Mouse (Mus musculus) liver, embryonic 15.5 days (tissue): ENCODE results near the gene Ankrd42. TPM values are rescaled to one million over a fixed set of nuclear protein-coding genes. Genes with fewer than 3 reads are reported as not detected.
A peak's percentile ranks its signal among the peaks of the same experiment; 100 is the strongest.

Source experiments
- ATAC-seq: fragments of 200-750 bp; cut with Nextera tagmentation; 2 replicates; pipeline ENCODE4 v1.8.0; 2017; ENCODE audit warnings: moderate number of reproducible peaks, mild to moderate bottlenecking, moderate library complexity; ENCODE audit not compliant: insufficient read depth
- H3K27ac ChIP-seq: fragments of 300-500 bp; sonication (generic); replicated peaks from 2 replicates; pipeline ENCODE4 v1.5.1; 2015; ENCODE audit warnings: mild to moderate bottlenecking, inconsistent platforms
- H3K27me3 ChIP-seq: fragments of 300-500 bp; sonication (generic); 2 replicates; pipeline ENCODE4 v1.6.1; 2015; ENCODE audit warnings: mild to moderate bottlenecking, inconsistent platforms
- H3K36me3 ChIP-seq: fragments of 300-500 bp; sonication (generic); replicated peaks from 2 replicates; pipeline ENCODE4 v1.6.1; 2015; ENCODE audit warnings: moderate library complexity, mild to moderate bottlenecking, inconsistent platforms
- H3K4me1 ChIP-seq: fragments of 300-500 bp; sonication (generic); replicated peaks from 2 replicates; pipeline ENCODE4 v1.6.1; 2015; ENCODE audit warnings: inconsistent platforms
- H3K4me2 ChIP-seq: fragments of 300-500 bp; sonication (generic); 2 replicates; pipeline ENCODE4 v1.6.1; 2015; ENCODE audit warnings: moderate library complexity, mild to moderate bottlenecking, inconsistent platforms
- H3K4me3 ChIP-seq: fragments of 300-500 bp; sonication (generic); replicated peaks from 2 replicates; pipeline ENCODE4 v1.5.1; 2015; ENCODE audit warnings: mild to moderate bottlenecking, inconsistent platforms
- H3K9ac ChIP-seq: fragments of 300-500 bp; sonication (generic); 2 replicates; pipeline ENCODE4 v1.6.1; 2015; ENCODE audit warnings: moderate library complexity, mild to moderate bottlenecking, inconsistent platforms
- H3K9me3 ChIP-seq: fragments of 300-500 bp; sonication (generic); replicated peaks from 2 replicates; pipeline ENCODE4 v1.6.1; 2016; ENCODE audit warnings: inconsistent platforms
- WGBS: fragments of 180-500 bp; shearing (Covaris S2); methylation state at CpG from one replicate; pipeline ENCODE4 v1.1.7; 2015; ENCODE audit warnings: mixed read lengths; ENCODE audit not compliant: insufficient replicate concordance; 5-methylcytosine and 5-hydroxymethylcytosine counted together
- polyA plus RNA-seq: library from polyadenylated mRNA; unstranded; fragments of >200 nt; fragmentation: Nextera tagmentation; extraction: Ambion mirVana; gene quantifications from 2 replicates; pipeline ENCODE4 v1.2.1, GENCODE M21; 2015

The Ankrd42 gene
- 0.31 and 0.43 TPM in 2 replicates for polyA plus RNA-seq

- under 1% methylated on average over 44 of the region's 44 CpGs for WGBS
- peak; percentile 98 for ATAC-seq
- peak within 1 kb of the TSS; percentile 65 for H3K27ac ChIP-seq
- no peaks in the 10 kb centered on the region for H3K9me3 ChIP-seq
- peak within 1 kb of the TSS; percentile 75 for H3K9ac ChIP-seq
- H3K4me2 ChIP-seq = peak within 1 kb of the TSS; percentile 93
- H3K4me1 ChIP-seq = peaks cover 17% of the 10 kb centered on the region
- H3K27me3 ChIP-seq = peaks cover 31% of the 10 kb centered on the region
- peaks cover 8% of the 10 kb centered on the region for H3K36me3 ChIP-seq
- peak within 1 kb of the TSS; percentile 81 for H3K4me3 ChIP-seq
Measured at GRCm38 (mm10) chr7:92637021-92637625, at the start of gene Ankrd42. Gene Ankrd42 (minus strand): TSS chr7:92637142.

DNA sequence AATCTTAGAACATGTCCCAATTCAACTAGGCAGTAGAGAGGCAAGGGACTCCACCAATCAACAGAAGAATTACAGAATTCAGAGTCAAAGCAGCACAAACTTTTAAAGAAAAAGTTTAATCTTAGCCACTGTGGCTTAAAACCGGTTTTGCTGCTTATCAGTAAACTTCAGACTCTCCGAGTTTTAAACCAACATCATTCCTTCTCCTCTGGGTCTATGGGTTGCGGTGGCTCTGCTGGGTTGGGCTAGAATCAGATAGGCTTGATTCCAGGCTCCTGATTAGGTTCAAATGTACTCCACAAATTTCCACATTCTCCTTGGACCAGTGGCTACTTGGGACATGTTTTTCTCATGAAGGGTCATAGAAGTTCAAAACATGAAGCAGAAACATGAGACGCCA lies 40.4 kb upstream of the Ankrd42 start:
- H3K4me2 ChIP-seq = no peak overlapping the region
- H3K4me3 ChIP-seq = no peak overlapping the region
- no peaks in the 10 kb centered on the region for H3K36me3 ChIP-seq
- no peaks in the 10 kb centered on the region for H3K4me1 ChIP-seq
- no peak overlapping the region for H3K9ac ChIP-seq
- no peak for ATAC-seq
- WGBS = 21% methylated on average over 4 of the region's 4 CpGs
- no peaks in the 10 kb centered on the region for H3K27me3 ChIP-seq
- no peak overlapping the region for H3K27ac ChIP-seq
- H3K9me3 ChIP-seq = no peaks in the 10 kb centered on the region

GRCm38 (mm10) chr7:92675131-92675530 lies 38.2 kb upstream of the Ankrd42 start:
- Histone ChIP-seq H3K4me1 (peaks cover 9% of the 10 kb centered on the region), H3K9ac (no peak overlapping the region), H3K36me3 (no peaks in the 10 kb centered on the region), H3K4me3 (no peak overlapping the region), H3K27me3 (no peaks in the 10 kb centered on the region), H3K27ac (no peak overlapping the region), H3K9me3 (no peaks in the 10 kb centered on the region), H3K4me2 (no peak overlapping the region)
- 74% methylated on average over 3 of the region's 3 CpGs for WGBS
- no peak for ATAC-seq

GRCm38 (mm10) chr7:92669507-92670471 lies 32.8 kb upstream of the Ankrd42 start, which contains the start of gene Pcf11:
Gene Pcf11 (minus strand): TSS chr7:92669934.
- Histone ChIP-seq H3K4me3 (peak within 1 kb of the TSS; percentile 97), H3K9me3 (no peaks in the 10 kb centered on the region), H3K4me2 (peak within 1 kb of the TSS; percentile 88), H3K9ac (peak within 1 kb of the TSS; percentile 99), H3K4me1 (peaks cover 26% of the 10 kb centered on the region), H3K27ac (peak within 1 kb of the TSS; percentile 99), H3K36me3 (peaks cover 11% of the 10 kb centered on the region; the same call in 1 of the 2 replicates), H3K27me3 (no peaks in the 10 kb centered on the region)
- peak; percentile 90 for ATAC-seq
- WGBS = under 1% methylated on average over 88 of the region's 88 CpGs

- ATAC-seq = peak; percentile 51
- Histone ChIP-seq H3K27me3 (no peaks in the 10 kb centered on the region), H3K9me3 (no peaks in the 10 kb centered on the region), H3K4me3 (peak overlapping the region; percentile 97), H3K4me2 (peak overlapping the region; percentile 88), H3K9ac (peak overlapping the region; percentile 99), H3K36me3 (peaks cover 11% of the 10 kb centered on the region; the same call in 1 of the 2 replicates), H3K27ac (peak overlapping the region; percentile 99), H3K4me1 (peaks cover 26% of the 10 kb centered on the region)
- WGBS = under 1% methylated on average over 29 of the region's 29 CpGs
Measured at GRCm38 (mm10) chr7:92668791-92669506, 32.0 kb upstream of the Ankrd42 start.

GRCm38 (mm10) chr7:92666274-92666820 lies 29.4 kb upstream of the Ankrd42 start:
- no peaks in the 10 kb centered on the region for H3K27me3 ChIP-seq
- peak overlapping the region; percentile 1; the same call in 1 of the 2 replicates for H3K9ac ChIP-seq
- H3K36me3 ChIP-seq = peaks cover 26% of the 10 kb centered on the region
- peak overlapping the region; percentile 88 for H3K4me2 ChIP-seq
- 66% methylated on average over 7 of the region's 7 CpGs for WGBS
- H3K4me1 ChIP-seq = peaks cover 26% of the 10 kb centered on the region
- H3K9me3 ChIP-seq = no peaks in the 10 kb centered on the region
- no peak for ATAC-seq
- H3K27ac ChIP-seq = peak overlapping the region; percentile 49
- H3K4me3 ChIP-seq = peak overlapping the region; percentile 97

DNA sequence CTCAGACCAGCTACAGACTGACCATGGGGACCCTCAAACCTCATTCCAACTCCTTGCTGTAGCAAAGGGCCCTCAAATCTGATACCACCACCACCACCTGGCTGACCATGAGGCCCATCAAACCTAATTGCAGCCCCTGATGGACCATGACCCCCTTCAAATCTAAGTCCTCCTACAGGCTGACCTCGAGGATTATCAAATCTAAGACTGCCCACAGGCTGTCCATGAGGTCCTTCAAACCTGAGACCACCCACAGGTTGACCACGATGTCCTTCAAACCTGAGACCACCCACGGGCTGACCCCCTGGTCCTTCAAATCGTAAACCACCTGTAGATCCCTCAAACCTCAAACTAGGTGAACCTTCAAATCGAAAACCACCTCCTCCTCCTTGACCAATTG lies 21.1 kb upstream of the Ankrd42 start:
- H3K36me3 ChIP-seq = peaks cover 83% of the 10 kb centered on the region
- H3K27ac ChIP-seq = no peak overlapping the region
- no peak overlapping the region for H3K4me2 ChIP-seq
- no peaks in the 10 kb centered on the region for H3K9me3 ChIP-seq
- 89% methylated on average over 5 of the region's 5 CpGs for WGBS
- H3K9ac ChIP-seq = no peak overlapping the region
- no peak for ATAC-seq
- H3K4me1 ChIP-seq = peaks cover 4% of the 10 kb centered on the region
- no peak overlapping the region for H3K4me3 ChIP-seq
- no peaks in the 10 kb centered on the region for H3K27me3 ChIP-seq

GRCm38 (mm10) chr7:92656386-92656785 lies 19.4 kb upstream of the Ankrd42 start:
- Histone ChIP-seq H3K9me3 (no peaks in the 10 kb centered on the region), H3K4me1 (peaks cover 4% of the 10 kb centered on the region), H3K4me3 (no peak overlapping the region), H3K4me2 (no peak overlapping the region), H3K27ac (no peak overlapping the region), H3K9ac (no peak overlapping the region), H3K36me3 (peaks cover 79% of the 10 kb centered on the region), H3K27me3 (no peaks in the 10 kb centered on the region)
- WGBS = 84% methylated on average over 2 of the region's 2 CpGs
- no peak for ATAC-seq

DNA sequence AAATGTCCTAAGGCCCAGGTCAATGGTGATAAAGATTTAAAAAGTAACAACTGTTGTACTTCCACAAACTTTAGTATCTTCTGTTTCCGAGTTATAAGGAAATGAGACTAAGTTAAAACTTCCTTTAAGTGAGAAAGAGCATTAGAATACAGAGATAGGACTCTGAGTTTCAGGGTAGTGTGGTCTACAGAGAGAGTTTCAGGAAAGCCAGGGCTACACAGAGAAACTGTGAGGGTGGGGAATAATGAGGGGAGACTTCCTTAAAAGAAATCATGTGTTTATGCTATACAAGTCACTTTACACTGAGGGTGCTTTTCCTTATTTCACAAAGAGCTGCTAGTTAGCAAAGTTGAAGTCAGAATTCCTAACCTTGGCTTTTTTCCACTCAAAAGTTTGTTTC lies 16.4 kb upstream of the Ankrd42 start:
- Histone ChIP-seq H3K9ac (no peak overlapping the region), H3K9me3 (no peaks in the 10 kb centered on the region), H3K4me1 (peaks cover 4% of the 10 kb centered on the region), H3K27ac (no peak overlapping the region), H3K4me2 (no peak overlapping the region), H3K4me3 (no peak overlapping the region), H3K36me3 (peaks cover 62% of the 10 kb centered on the region), H3K27me3 (no peaks in the 10 kb centered on the region)
- no peak for ATAC-seq
- 74% methylated on average over 1 of the region's 1 CpGs for WGBS

DNA sequence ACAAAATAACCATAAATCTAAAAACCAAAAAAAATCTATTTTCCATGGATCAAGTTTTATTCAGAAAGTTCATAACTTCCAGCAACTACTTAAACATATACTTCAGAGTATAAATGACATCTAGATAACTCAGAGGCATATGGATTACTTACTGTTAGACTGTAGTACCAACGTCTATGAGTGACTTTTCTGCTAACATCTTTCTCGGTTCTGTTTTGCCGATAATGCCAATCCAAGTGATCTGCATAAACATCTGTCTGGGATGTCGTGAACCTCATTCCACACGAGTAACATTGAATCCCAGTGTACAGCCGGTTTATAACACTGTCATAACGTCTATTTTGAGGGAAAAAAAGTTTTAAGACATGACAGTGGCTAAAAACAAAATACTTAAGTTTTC lies 10.8 kb upstream of the Ankrd42 start:
- H3K36me3 ChIP-seq = peaks cover 53% of the 10 kb centered on the region
- H3K27me3 ChIP-seq = no peaks in the 10 kb centered on the region
- WGBS = 83% methylated on average over 7 of the region's 7 CpGs
- H3K9me3 ChIP-seq = no peaks in the 10 kb centered on the region
- H3K4me3 ChIP-seq = no peak overlapping the region
- H3K4me2 ChIP-seq = no peak overlapping the region
- no peaks in the 10 kb centered on the region for H3K4me1 ChIP-seq
- H3K9ac ChIP-seq = no peak overlapping the region
- no peak for ATAC-seq
- H3K27ac ChIP-seq = no peak overlapping the region
